12 mouse cellular contexts compared by ENCODE assay signal in the genomic region with DNA sequence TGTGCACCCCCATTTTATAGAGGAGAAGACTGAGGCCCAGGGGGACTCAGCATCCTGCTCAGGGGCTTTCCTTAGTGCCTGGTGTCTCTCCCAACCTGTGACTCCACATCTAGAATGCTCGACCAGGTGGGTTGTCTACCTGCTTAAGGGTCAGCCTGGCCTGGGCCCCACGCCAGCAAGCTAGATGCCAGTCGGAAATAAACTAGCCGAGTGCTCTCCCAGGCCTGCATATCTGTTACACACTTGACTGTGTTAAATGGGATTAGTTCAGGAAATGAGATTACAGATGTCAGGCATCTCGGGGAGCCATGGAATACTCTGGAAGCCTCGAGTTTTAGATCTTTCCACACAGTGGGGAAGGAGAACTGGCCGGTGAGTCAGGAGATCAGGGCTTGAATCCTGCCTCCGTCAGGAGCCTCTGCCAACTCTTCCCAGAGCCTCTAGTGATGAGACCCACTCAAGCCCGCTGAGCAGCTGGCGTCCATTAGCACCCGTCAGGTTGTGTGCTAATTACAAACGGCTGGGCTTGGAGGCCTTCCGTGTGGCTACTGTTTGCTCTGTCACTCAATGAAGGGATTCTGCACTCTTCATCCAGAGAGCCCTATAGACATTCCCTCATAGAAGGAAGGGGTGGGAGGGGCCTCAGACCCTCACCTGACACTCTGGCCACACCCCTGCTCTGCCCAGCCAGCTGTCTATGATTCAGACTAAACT. TPM values are rescaled to one million over a fixed set of nuclear protein-coding genes. Genes with fewer than 3 reads are reported as not detected.
DNase-seq lines count a peak whose midpoint lies in the region; ATAC-seq and TF ChIP-seq lines count a peak whose summit lies in the region.
"Had no signal": no experiment of that assay in that cellular context is flagged by ENCODE, and none has a peak within 500 bp of the region (broad histone marks: within the 10 kb centered on the region; RNA-seq: fewer than 3 reads in every experiment).

No protein-coding gene starts in this region.

- H3K4me1 ChIP-seq in intestine, embryonic 14.5 days (replicated peaks; ENCODE audit: control insufficient read depth, insufficient read depth, low read length) = peaks cover under 1% of the 10 kb centered on the region; the same call in 1 of the 2 replicates
- H3K4me1 ChIP-seq in intestine, postnatal 0 days (replicated peaks; ENCODE audit: control insufficient read depth, insufficient read depth, low read length) = no peaks in the 10 kb centered on the region
- peaks cover 10% of the 10 kb centered on the region for H3K4me1 ChIP-seq in embryonic facial prominence, embryonic 11.5 days (ENCODE audit: control insufficient read depth, insufficient read depth, low read length)
- peaks cover 18% of the 10 kb centered on the region; the same call in 1 of the 2 replicates for H3K4me1 ChIP-seq in heart, embryonic 12.5 days (replicated peaks)

- no peak overlapping the region for H3K9ac ChIP-seq in intestine, embryonic 14.5 days (ENCODE audit: low read length)
- no peak overlapping the region for H3K9ac ChIP-seq in intestine, postnatal 0 days (ENCODE audit: low read depth, low read length)
- no peak overlapping the region for H3K9ac ChIP-seq in embryonic facial prominence, embryonic 11.5 days (replicated peaks; ENCODE audit: low read length)
- H3K9ac ChIP-seq in heart, embryonic 12.5 days = no peak overlapping the region
- H3K9ac ChIP-seq: embryonic facial prominence, embryonic 15.5 days; hindbrain, embryonic 15.5 days had no signal

- TF ChIP-seq CTCF in intestine, postnatal 0 days (IDR thresholded peaks at IDR 0.05; ENCODE audit: low read depth) = no peak

- no peaks in the 10 kb centered on the region for H3K36me3 ChIP-seq in intestine, embryonic 14.5 days (ENCODE audit: control insufficient read depth, insufficient read depth, low read length)
- H3K36me3 ChIP-seq in intestine, postnatal 0 days (ENCODE audit: control insufficient read depth, insufficient read depth) = no peaks in the 10 kb centered on the region
- H3K36me3 ChIP-seq in embryonic facial prominence, embryonic 11.5 days (replicated peaks; ENCODE audit: control insufficient read depth, insufficient read depth, low read depth, low read length) = no peaks in the 10 kb centered on the region
- no peaks in the 10 kb centered on the region for H3K36me3 ChIP-seq in heart, embryonic 12.5 days
- H3K36me3 ChIP-seq: embryonic facial prominence, embryonic 15.5 days; hindbrain, embryonic 15.5 days had no signal

- WGBS in intestine, embryonic 14.5 days = 46% methylated on average over 13 of the region's 13 CpGs
- WGBS in intestine, postnatal 0 days = 50% methylated on average over 13 of the region's 13 CpGs
- WGBS in embryonic facial prominence, embryonic 11.5 days = 33% methylated on average over 13 of the region's 13 CpGs
- WGBS in heart, embryonic 12.5 days = 23% methylated on average over 13 of the region's 13 CpGs

- no peak for DNase-seq in intestine, embryonic 14.5 days (ENCODE audit: low spot score)
- peak; percentile 80 for DNase-seq in brain, adult 2 months (ENCODE audit: low read depth, low spot score)
- peak; percentile 78 for DNase-seq in embryonic facial prominence, embryonic 11.5 days (ENCODE audit: low spot score)
- DNase-seq in mesoderm, embryonic 11.5 days (ENCODE audit: low read depth, low spot score) = peak; percentile 56
- DNase-seq in ovary, postnatal 14 days (ENCODE audit: low spot score) = no peak
- no peak for DNase-seq in ovary, postnatal 36 days (ENCODE audit: low spot score)
- DNase-seq: lung, adult 2 months had no signal

- ATAC-seq in intestine, embryonic 14.5 days (replicated peaks; ENCODE audit: low FRiP score, low TSS enrichment, low read depth) = 0 out of 2 replicates have a peak, but pooled peaks have one; percentile 29
- ATAC-seq in intestine, postnatal 0 days = no peak
- ATAC-seq in embryonic facial prominence, embryonic 11.5 days (replicated peaks; ENCODE audit: insufficient number of reproducible peaks, low FRiP score, low TSS enrichment, low read depth) = no peak
- ATAC-seq in heart, embryonic 12.5 days (ENCODE audit: insufficient number of reproducible peaks, low FRiP score) = no peak

- H3K4me2 ChIP-seq in intestine, embryonic 14.5 days (ENCODE audit: low read length) = no peak overlapping the region
- H3K4me2 ChIP-seq in intestine, postnatal 0 days (replicated peaks; ENCODE audit: low read depth) = no peak overlapping the region
- H3K4me2 ChIP-seq in embryonic facial prominence, embryonic 11.5 days (ENCODE audit: low read depth, low read length) = no peak overlapping the region
- no peak overlapping the region for H3K4me2 ChIP-seq in heart, embryonic 12.5 days
- H3K4me2 ChIP-seq: embryonic facial prominence, embryonic 15.5 days; hindbrain, embryonic 15.5 days had no signal

- H3K4me3 ChIP-seq in intestine, embryonic 14.5 days (ENCODE audit: low read depth, low read length) = no peak overlapping the region
- no peak overlapping the region for H3K4me3 ChIP-seq in intestine, postnatal 0 days (ENCODE audit: low read depth, low read length)
- no peak overlapping the region for H3K4me3 ChIP-seq in embryonic facial prominence, embryonic 11.5 days (ENCODE audit: low read depth, low read length)
- no peak overlapping the region for H3K4me3 ChIP-seq in heart, embryonic 12.5 days
- H3K4me3 ChIP-seq: embryonic facial prominence, embryonic 15.5 days; hindbrain, embryonic 15.5 days; layer of hippocampus, adult 2 months had no signal

- H3K9me3 ChIP-seq in intestine, embryonic 14.5 days (ENCODE audit: control insufficient read depth, low read length) = no peaks in the 10 kb centered on the region
- H3K9me3 ChIP-seq in intestine, postnatal 0 days (ENCODE audit: control insufficient read depth) = no peaks in the 10 kb centered on the region
- H3K9me3 ChIP-seq in embryonic facial prominence, embryonic 11.5 days (replicated peaks; ENCODE audit: control insufficient read depth, low read length) = no peaks in the 10 kb centered on the region
- no peaks in the 10 kb centered on the region for H3K9me3 ChIP-seq in heart, embryonic 12.5 days (replicated peaks)
- H3K9me3 ChIP-seq: embryonic facial prominence, embryonic 15.5 days; hindbrain, embryonic 15.5 days had no signal

- no peak overlapping the region for H3K27ac ChIP-seq in intestine, embryonic 14.5 days (ENCODE audit: low read depth)
- H3K27ac ChIP-seq in intestine, postnatal 0 days (ENCODE audit: low read depth, low read length) = no peak overlapping the region
- peak overlapping the region; percentile 41; the same call in 1 of the 2 replicates for H3K27ac ChIP-seq in embryonic facial prominence, embryonic 11.5 days (replicated peaks; ENCODE audit: low read depth, low read length)
- no peak overlapping the region for H3K27ac ChIP-seq in heart, embryonic 12.5 days (ENCODE audit: poor library complexity, severe bottlenecking)
- H3K27ac ChIP-seq: embryonic facial prominence, embryonic 15.5 days; hindbrain, embryonic 15.5 days; layer of hippocampus, adult 2 months had no signal

- H3K27me3 ChIP-seq in intestine, embryonic 14.5 days (replicated peaks; ENCODE audit: control insufficient read depth, insufficient read depth, low read length) = no peaks in the 10 kb centered on the region
- H3K27me3 ChIP-seq in intestine, postnatal 0 days (replicated peaks; ENCODE audit: control insufficient read depth, insufficient read depth, low read length) = no peaks in the 10 kb centered on the region
- no peaks in the 10 kb centered on the region for H3K27me3 ChIP-seq in embryonic facial prominence, embryonic 11.5 days (ENCODE audit: control insufficient read depth, insufficient read depth, low read length)
- H3K27me3 ChIP-seq in heart, embryonic 12.5 days (replicated peaks) = peaks cover 5% of the 10 kb centered on the region; the same call in 1 of the 2 replicates

RNA-seq across cellular contexts. Expression of a gene that starts 28.9 kb away (rescaled TPM):
- 37.2 and 40.6 TPM in 2 replicates for polyA plus RNA-seq in intestine, embryonic 14.5 days (2014; fragmentation: Nextera tagmentation; extraction: Ambion mirVana)
- 25.7 and 27.7 TPM in 2 replicates for polyA plus RNA-seq in intestine, postnatal 0 days (2015; fragmentation: Nextera tagmentation; extraction: Ambion mirVana)
- polyA plus RNA-seq in embryonic facial prominence, embryonic 11.5 days (2014; fragmentation: Nextera tagmentation; extraction: Ambion mirVana) = 25.2 and 25.4 TPM in 2 replicates
- polyA plus RNA-seq in heart, embryonic 12.5 days (2016; fragmentation: Nextera tagmentation; extraction: Ambion mirVana) = 13.7 and 16.0 TPM in 2 replicates

Comparison
In these comparisons a context has a peak if more than half of its experiments do, and no peak if none do; other contexts are left out.
1. DNase-seq: peak in brain, adult 2 months (single experiment), embryonic facial prominence, embryonic 11.5 days (single experiment) and mesoderm, embryonic 11.5 days (single experiment); none in intestine, embryonic 14.5 days (single experiment), ovary, postnatal 14 days (single experiment) and ovary, postnatal 36 days (single experiment).